Comparison of ENCODE assay signal across 8 mouse cellular contexts in the genomic region with DNA sequence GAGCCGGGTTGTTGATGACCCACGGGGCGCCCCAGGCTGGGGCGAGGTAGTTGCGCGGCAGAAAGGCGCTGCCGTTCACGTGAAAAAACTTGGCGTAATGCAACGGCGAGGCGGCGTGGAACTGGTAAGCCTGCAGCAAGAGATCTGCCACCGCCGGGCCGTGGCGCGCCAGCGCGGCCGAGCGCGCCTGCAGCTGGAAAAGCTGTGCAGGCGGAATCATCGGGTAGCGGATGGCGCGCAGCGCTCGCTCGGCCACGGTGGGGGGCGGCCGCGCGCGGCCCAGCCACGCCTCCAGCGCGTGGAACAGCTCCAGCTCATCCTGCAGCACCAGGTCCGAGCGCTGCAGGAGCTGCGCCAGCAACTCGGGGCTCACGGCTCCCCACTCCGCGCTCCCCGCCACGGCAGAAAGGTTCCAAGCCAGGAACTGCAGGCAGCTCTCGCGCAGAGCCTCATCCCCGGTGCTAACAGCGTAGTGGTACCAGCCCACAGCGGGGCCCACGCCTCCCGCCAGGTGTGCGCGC. TPM values are rescaled to one million over a fixed set of nuclear protein-coding genes. Genes with fewer than 3 reads are reported as not detected.
DNase-seq lines count a peak whose midpoint lies in the region; ATAC-seq and TF ChIP-seq lines count a peak whose summit lies in the region.

No protein-coding gene starts in this region.

- H3K9me3 ChIP-seq in lung, postnatal 0 days (ENCODE audit: low read length) = no peaks in the 10 kb centered on the region
- H3K9me3 ChIP-seq in hindbrain, embryonic 14.5 days (ENCODE audit: control insufficient read depth, low read length) = no peaks in the 10 kb centered on the region
- no peaks in the 10 kb centered on the region for H3K9me3 ChIP-seq in liver, postnatal 0 days (ENCODE audit: low read length)
- no peaks in the 10 kb centered on the region for H3K9me3 ChIP-seq in stomach, embryonic 14.5 days (ENCODE audit: control insufficient read depth, low read depth, low read length)

- no peak for TF ChIP-seq EP300 in lung, postnatal 0 days (IDR thresholded peaks at IDR 0.05)
- TF ChIP-seq EP300 in liver, postnatal 0 days (IDR thresholded peaks at IDR 0.05; ENCODE audit: low read depth) = no peak

- peak overlapping the region; percentile 27 for H3K4me3 ChIP-seq in lung, postnatal 0 days (ENCODE audit: low read depth, low read length)
- peak overlapping the region; percentile 42 for H3K4me3 ChIP-seq in hindbrain, embryonic 14.5 days (replicated peaks; ENCODE audit: low read length)
- H3K4me3 ChIP-seq in liver, postnatal 0 days (ENCODE audit: low read depth, low read length) = peak overlapping the region; percentile 29
- peak overlapping the region; percentile 40 for H3K4me3 ChIP-seq in stomach, embryonic 14.5 days (ENCODE audit: low read depth, low read length)

- under 1% methylated on average over 48 of the region's 59 CpGs for WGBS in lung, postnatal 0 days
- under 1% methylated on average over 57 of the region's 59 CpGs for WGBS in hindbrain, embryonic 14.5 days
- 1% methylated on average over 56 of the region's 59 CpGs for WGBS in liver, postnatal 0 days (ENCODE audit: insufficient replicate concordance)
- under 1% methylated on average over 46 of the region's 59 CpGs for WGBS in stomach, embryonic 14.5 days

- peaks cover 64% of the 10 kb centered on the region for H3K27me3 ChIP-seq in lung, postnatal 0 days (replicated peaks; ENCODE audit: insufficient read depth, low read length)
- H3K27me3 ChIP-seq in hindbrain, embryonic 14.5 days (ENCODE audit: control insufficient read depth, insufficient read depth, low read length) = peaks cover 27% of the 10 kb centered on the region
- H3K27me3 ChIP-seq in liver, postnatal 0 days (ENCODE audit: insufficient read depth, low read length) = peaks cover 66% of the 10 kb centered on the region
- H3K27me3 ChIP-seq in stomach, embryonic 14.5 days (ENCODE audit: control insufficient read depth, insufficient read depth, low read length) = peaks cover 54% of the 10 kb centered on the region

- ATAC-seq in lung, postnatal 0 days = no peak
- no peak for ATAC-seq in hindbrain, embryonic 14.5 days (ENCODE audit: low FRiP score)
- no peak for ATAC-seq in liver, postnatal 0 days
- ATAC-seq in stomach, embryonic 14.5 days (ENCODE audit: insufficient number of reproducible peaks, insufficient read depth, low FRiP score, low read depth) = no peak

- H3K27ac ChIP-seq in lung, postnatal 0 days (ENCODE audit: low read length) = no peak overlapping the region
- peak overlapping the region; percentile 67 for H3K27ac ChIP-seq in hindbrain, embryonic 14.5 days
- no peak overlapping the region for H3K27ac ChIP-seq in liver, postnatal 0 days (ENCODE audit: low read depth)
- no peak overlapping the region for H3K27ac ChIP-seq in stomach, embryonic 14.5 days (ENCODE audit: low read length)

- peak overlapping the region; percentile 49 for H3K4me2 ChIP-seq in lung, postnatal 0 days (replicated peaks; ENCODE audit: low read depth, low read length)
- peak overlapping the region; percentile 67 for H3K4me2 ChIP-seq in hindbrain, embryonic 14.5 days (replicated peaks)
- peak overlapping the region; percentile 56 for H3K4me2 ChIP-seq in liver, postnatal 0 days (ENCODE audit: low read depth, low read length)
- peak overlapping the region; percentile 95 for H3K4me2 ChIP-seq in stomach, embryonic 14.5 days (replicated peaks; ENCODE audit: low read depth, low read length)

- H3K9ac ChIP-seq in lung, postnatal 0 days (replicated peaks; ENCODE audit: low read depth) = no peak overlapping the region
- H3K9ac ChIP-seq in hindbrain, embryonic 14.5 days = peak overlapping the region; percentile 67
- no peak overlapping the region for H3K9ac ChIP-seq in liver, postnatal 0 days (replicated peaks)
- H3K9ac ChIP-seq in stomach, embryonic 14.5 days (replicated peaks; ENCODE audit: low read depth, low read length) = peak overlapping the region; percentile 30

- TF ChIP-seq CTCF in lung, postnatal 0 days (IDR thresholded peaks at IDR 0.05) = no peak
- no peak for TF ChIP-seq CTCF in liver, postnatal 0 days (IDR thresholded peaks at IDR 0.05; ENCODE audit: low read depth)

- H3K4me1 ChIP-seq in lung, postnatal 0 days (ENCODE audit: insufficient read depth, low read depth, low read length) = no peaks in the 10 kb centered on the region; the same call in none of the 2 replicates
- peaks cover 43% of the 10 kb centered on the region for H3K4me1 ChIP-seq in hindbrain, embryonic 14.5 days (replicated peaks; ENCODE audit: control insufficient read depth, insufficient read depth, low read length)
- peaks cover 12% of the 10 kb centered on the region for H3K4me1 ChIP-seq in liver, postnatal 0 days (ENCODE audit: insufficient read depth)
- H3K4me1 ChIP-seq in stomach, embryonic 14.5 days (ENCODE audit: control insufficient read depth, insufficient read depth, low read length) = peaks cover 20% of the 10 kb centered on the region

- H3K36me3 ChIP-seq in lung, postnatal 0 days (ENCODE audit: insufficient read depth, low read length) = no peaks in the 10 kb centered on the region
- no peaks in the 10 kb centered on the region for H3K36me3 ChIP-seq in hindbrain, embryonic 14.5 days (replicated peaks; ENCODE audit: control insufficient read depth, insufficient read depth)
- H3K36me3 ChIP-seq in liver, postnatal 0 days (replicated peaks; ENCODE audit: insufficient read depth, low read length) = no peaks in the 10 kb centered on the region
- no peaks in the 10 kb centered on the region for H3K36me3 ChIP-seq in stomach, embryonic 14.5 days (ENCODE audit: control insufficient read depth, insufficient read depth, low read length)

- peak; percentile 22 for DNase-seq in adrenal gland, postnatal 14 days
- DNase-seq in adrenal gland, postnatal 25 days = no peak
- DNase-seq in lung, postnatal 0 days (ENCODE audit: low spot score) = no peak
- DNase-seq in lung, postnatal 4 days = no peak
- DNase-seq in hindbrain, embryonic 14.5 days (ENCODE audit: low spot score) = peak; percentile 74
- no peak for DNase-seq in liver, postnatal 0 days
- DNase-seq in B cell, adult 2 months = no peak

RNA-seq across cellular contexts. Expression of a gene that starts 3.8 kb away (rescaled TPM):
- total RNA-seq in adrenal gland, postnatal 14 days (2021) = not detected in 2 replicates
- not detected in 2 replicates for total RNA-seq in adrenal gland, postnatal 25 days (2021)
- 0.15 and 0.20 TPM in 2 replicates for polyA plus RNA-seq in lung, postnatal 0 days (2015; fragmentation: Nextera tagmentation; extraction: Ambion mirVana)
- 20.0 and 22.1 TPM in 2 replicates for polyA plus RNA-seq in hindbrain, embryonic 14.5 days (2014; fragmentation: Nextera tagmentation; extraction: Ambion mirVana)
- not detected in 2 replicates for polyA plus RNA-seq in liver, postnatal 0 days (2015; fragmentation: Nextera tagmentation; extraction: Ambion mirVana)
- polyA plus RNA-seq in stomach, embryonic 14.5 days (2014; fragmentation: Nextera tagmentation; extraction: Ambion mirVana) = 0.98 and 1.6 TPM in 2 replicates

RNA-seq across cellular contexts. Expression of a gene that starts 6.8 kb away (rescaled TPM):
- total RNA-seq in adrenal gland, postnatal 14 days (2021) = not detected in 2 replicates
- total RNA-seq in adrenal gland, postnatal 25 days (2021) = not detected in 2 replicates
- not detected in 2 replicates for polyA plus RNA-seq in lung, postnatal 0 days (2015; fragmentation: Nextera tagmentation; extraction: Ambion mirVana)
- not detected in 2 replicates for polyA plus RNA-seq in hindbrain, embryonic 14.5 days (2014; fragmentation: Nextera tagmentation; extraction: Ambion mirVana)
- not detected in 2 replicates for polyA plus RNA-seq in liver, postnatal 0 days (2015; fragmentation: Nextera tagmentation; extraction: Ambion mirVana)
- 0.23 and 0.39 TPM in 2 replicates for polyA plus RNA-seq in stomach, embryonic 14.5 days (2014; fragmentation: Nextera tagmentation; extraction: Ambion mirVana)

RNA-seq across cellular contexts. Expression of a gene that starts 26.8 kb away (rescaled TPM):
- 0.41 and 0.56 TPM in 2 replicates for total RNA-seq in adrenal gland, postnatal 14 days (2021)
- 0.43 TPM in 1 of 2 replicates, not detected in the other for total RNA-seq in adrenal gland, postnatal 25 days (2021)
- 0.54 and 0.74 TPM in 2 replicates for polyA plus RNA-seq in lung, postnatal 0 days (2015; fragmentation: Nextera tagmentation; extraction: Ambion mirVana)
- polyA plus RNA-seq in hindbrain, embryonic 14.5 days (2014; fragmentation: Nextera tagmentation; extraction: Ambion mirVana) = 0.99 and 1.4 TPM in 2 replicates
- 0.11 and 0.13 TPM in 2 replicates for polyA plus RNA-seq in liver, postnatal 0 days (2015; fragmentation: Nextera tagmentation; extraction: Ambion mirVana)
- 0.51 and 0.81 TPM in 2 replicates for polyA plus RNA-seq in stomach, embryonic 14.5 days (2014; fragmentation: Nextera tagmentation; extraction: Ambion mirVana)

RNA-seq across cellular contexts. Expression of a gene that starts 59.0 kb away (rescaled TPM):
- 16.6 and 18.6 TPM in 2 replicates for total RNA-seq in adrenal gland, postnatal 14 days (2021)
- 5.4 and 13.9 TPM in 2 replicates for total RNA-seq in adrenal gland, postnatal 25 days (2021)
- 10.4 and 11.1 TPM in 2 replicates for polyA plus RNA-seq in lung, postnatal 0 days (2015; fragmentation: Nextera tagmentation; extraction: Ambion mirVana)
- 8.5 and 9.9 TPM in 2 replicates for polyA plus RNA-seq in hindbrain, embryonic 14.5 days (2014; fragmentation: Nextera tagmentation; extraction: Ambion mirVana)
- 23.2 and 24.9 TPM in 2 replicates for polyA plus RNA-seq in liver, postnatal 0 days (2015; fragmentation: Nextera tagmentation; extraction: Ambion mirVana)
- 23.5 and 27.2 TPM in 2 replicates for polyA plus RNA-seq in stomach, embryonic 14.5 days (2014; fragmentation: Nextera tagmentation; extraction: Ambion mirVana)

Comparison
In these comparisons a context has a peak if more than half of its experiments do, and no peak if none do; other contexts are left out.
1. DNase-seq: peak in adrenal gland, postnatal 14 days (single experiment) and hindbrain, embryonic 14.5 days (single experiment); none in adrenal gland, postnatal 25 days (single experiment), lung, postnatal 0 days (single experiment), lung, postnatal 4 days (0 of 2), liver, postnatal 0 days (single experiment) and B cell, adult 2 months (0 of 2).
2. H3K9ac ChIP-seq: peak in hindbrain, embryonic 14.5 days (single experiment) and stomach, embryonic 14.5 days (single experiment); none in lung, postnatal 0 days (single experiment) and liver, postnatal 0 days (single experiment).
3. Peak in every context shown above with its lines, with median percentiles within 50 percentile points of each other: H3K4me2 ChIP-seq and H3K4me3 ChIP-seq.